Mouse (Mus musculus) kidney, postnatal 0 days (tissue): Measurements from ENCODE around the gene Plod2. TPM values are rescaled to one million over a fixed set of nuclear protein-coding genes. Genes with fewer than 3 reads are reported as not detected.

Experiments
- ATAC-seq: fragments of 200-750 bp; cut with Nextera tagmentation; replicated peaks from 2 replicates; pipeline ENCODE4 v1.8.0; 2017; ENCODE audit warnings: low read depth, moderate number of reproducible peaks, moderate TSS enrichment, moderate library complexity; ENCODE audit not compliant: low FRiP score
- DNase-seq: peaks from one replicate; pipeline ENCODE4 v3.0.0-alpha.2; 2016; ENCODE audit warnings: low spot score
- H3K27ac ChIP-seq: fragments of 300-500 bp; sonication (generic); 2 replicates; pipeline ENCODE4 v1.5.1; 2014; ENCODE audit warnings: mild to moderate bottlenecking
- H3K27me3 ChIP-seq: fragments of 300-500 bp; sonication (generic); 2 replicates; pipeline ENCODE4 v1.6.1; 2014; ENCODE audit warnings: low read length, mixed read lengths; ENCODE audit not compliant: insufficient read depth
- H3K36me3 ChIP-seq: fragments of 300-500 bp; sonication (generic); 2 replicates; pipeline ENCODE4 v1.6.1; 2014; ENCODE audit warnings: low read length, mixed read lengths; ENCODE audit not compliant: insufficient read depth
- H3K4me1 ChIP-seq: fragments of 300-500 bp; sonication (generic); replicated peaks from 2 replicates; pipeline ENCODE4 v1.6.1; 2014; ENCODE audit warnings: antibody characterized with exemption, low read length, mixed read lengths; ENCODE audit not compliant: insufficient read depth
- H3K4me2 ChIP-seq: fragments of 300-500 bp; sonication (generic); 2 replicates; pipeline ENCODE4 v1.6.1; 2014; ENCODE audit warnings: mild to moderate bottlenecking, low read length, moderate library complexity, mixed read lengths
- H3K4me3 ChIP-seq: fragments of 300-500 bp; sonication (generic); replicated peaks from 2 replicates; pipeline ENCODE4 v1.5.1; 2014; ENCODE audit warnings: low read depth, low read length
- H3K9ac ChIP-seq: fragments of 300-500 bp; sonication (generic); 2 replicates; pipeline ENCODE4 v1.6.1; 2014; ENCODE audit warnings: low read depth, low read length
- H3K9me3 ChIP-seq: fragments of 300-500 bp; sonication (generic); replicated peaks from 2 replicates; pipeline ENCODE4 v1.6.1; 2016; ENCODE audit warnings: low read length, inconsistent platforms, mixed read lengths
- CTCF ChIP-seq: IDR thresholded peaks from 2 replicates; pipeline ENCODE4 v1.5.1; 2016; ENCODE audit warnings: antibody characterized with exemption, low read depth, mild to moderate bottlenecking, moderate library complexity
- WGBS: fragments of 180-500 bp; shearing (Covaris S2); extraction: QIAGEN DNeasy Blood & Tissue Kit; methylation state at CpG from one replicate; pipeline ENCODE4 v1.1.7; 2014; 5-methylcytosine and 5-hydroxymethylcytosine counted together
- polyA plus RNA-seq: library from polyadenylated mRNA; unstranded; fragments of >200 nt; fragmentation: Nextera tagmentation; extraction: Ambion mirVana; gene quantifications from 2 replicates; pipeline ENCODE4 v1.2.1, GENCODE M21; 2015

Gene Plod2
- polyA plus RNA-seq, 1 experiment from 2014 or later = 37.1 TPM

- 90% methylated on average over 10 of the region's 10 CpGs for WGBS
Observed at GRCm38 (mm10) chr9:92520751-92521150, 21.3 kb upstream of the Plod2 start.

GRCm38 (mm10) chr9:92524506-92524905 lies 17.5 kb upstream of the Plod2 start:
- no peaks in the 10 kb centered on the region for H3K9me3 ChIP-seq
- H3K36me3 ChIP-seq = no peaks in the 10 kb centered on the region
- H3K27ac ChIP-seq = no peak overlapping the region
- no peak for TF ChIP-seq CTCF
- DNase-seq (no peak), ATAC-seq (no peak)
- H3K27me3 ChIP-seq = no peaks in the 10 kb centered on the region
- H3K9ac ChIP-seq = no peak overlapping the region
- H3K4me2 ChIP-seq = no peak overlapping the region
- H3K4me3 ChIP-seq = no peak overlapping the region
- 70% methylated on average over 4 of the region's 4 CpGs for WGBS
- no peaks in the 10 kb centered on the region for H3K4me1 ChIP-seq

More at GRCm38 (mm10) chr9:92520751-92521150, 21.3 kb upstream of the Plod2 start:
- no peak for TF ChIP-seq CTCF
- Histone ChIP-seq H3K27me3 (no peaks in the 10 kb centered on the region), H3K9ac (no peak overlapping the region), H3K4me1 (no peaks in the 10 kb centered on the region), H3K4me2 (no peak overlapping the region), H3K36me3 (no peaks in the 10 kb centered on the region), H3K27ac (no peak overlapping the region), H3K9me3 (no peaks in the 10 kb centered on the region), H3K4me3 (no peak overlapping the region)
- ATAC-seq = no peak
- DNase-seq = no peak

GRCm38 (mm10) chr9:92530055-92530454 lies 12.0 kb upstream of the Plod2 start:
- Histone ChIP-seq H3K9me3 (no peaks in the 10 kb centered on the region), H3K27ac (no peak overlapping the region), H3K4me1 (no peaks in the 10 kb centered on the region), H3K27me3 (no peaks in the 10 kb centered on the region), H3K9ac (no peak overlapping the region), H3K4me2 (no peak overlapping the region), H3K4me3 (no peak overlapping the region), H3K36me3 (no peaks in the 10 kb centered on the region)
- 71% methylated on average over 3 of the region's 3 CpGs for WGBS
- ATAC-seq = no peak
- TF ChIP-seq CTCF = no peak
- no peak for DNase-seq

GRCm38 (mm10) chr9:92537735-92538134 lies 4.3 kb upstream of the Plod2 start:
- no peak overlapping the region for H3K4me2 ChIP-seq

GRCm38 (mm10) chr9:92538216-92538615 lies 3.8 kb upstream of the Plod2 start:
- Histone ChIP-seq H3K36me3 (no peaks in the 10 kb centered on the region), H3K4me3 (no peak overlapping the region), H3K27ac (no peak overlapping the region), H3K9ac (no peak overlapping the region), H3K4me2 (no peak overlapping the region), H3K27me3 (no peaks in the 10 kb centered on the region), H3K9me3 (no peaks in the 10 kb centered on the region), H3K4me1 (no peaks in the 10 kb centered on the region; the same call in 1 of the 2 replicates)
- DNase-seq (no peak), ATAC-seq (no peak)
- WGBS = 63% methylated on average over 6 of the region's 6 CpGs
- TF ChIP-seq CTCF = no peak

More at GRCm38 (mm10) chr9:92537735-92538134, 4.3 kb upstream of the Plod2 start:
- no peak overlapping the region for H3K27ac ChIP-seq
- ATAC-seq (no peak), DNase-seq (no peak)
- no peaks in the 10 kb centered on the region for H3K9me3 ChIP-seq
- TF ChIP-seq CTCF = no peak
- WGBS = 67% methylated on average over 6 of the region's 6 CpGs
- H3K4me1 ChIP-seq = no peaks in the 10 kb centered on the region
- H3K4me3 ChIP-seq = no peak overlapping the region
- no peaks in the 10 kb centered on the region for H3K36me3 ChIP-seq
- no peak overlapping the region for H3K9ac ChIP-seq
- no peaks in the 10 kb centered on the region for H3K27me3 ChIP-seq

- no peaks in the 10 kb centered on the region for H3K9me3 ChIP-seq
- peak overlapping the region; percentile 70 for H3K4me3 ChIP-seq
- peaks cover 20% of the 10 kb centered on the region for H3K4me1 ChIP-seq
- WGBS = 2% methylated on average over 31 of the region's 31 CpGs
- ATAC-seq (peak; percentile 65), DNase-seq (peak; percentile 77)
- 0 out of 2 replicates have a peak, but pooled peaks cover 2% of the 10 kb centered on the region for H3K36me3 ChIP-seq
- no peaks in the 10 kb centered on the region for H3K27me3 ChIP-seq
- peak overlapping the region; percentile 88 for H3K27ac ChIP-seq
- H3K4me2 ChIP-seq = peak overlapping the region; percentile 86
- peak overlapping the region; percentile 57 for H3K9ac ChIP-seq
- TF ChIP-seq CTCF = no peak; the same call in 1 of the 2 replicates
Observed at GRCm38 (mm10) chr9:92542591-92543416, 781 bp downstream of the Plod2 start.
